Mouse (Mus musculus): Measurements from ENCODE around the gene Ccr8. TPM values are rescaled to one million over a fixed set of nuclear protein-coding genes. Genes with fewer than 3 reads are reported as not detected.
"Not testable (repeated sequence)": the region's sequence is repeated elsewhere in the genome, so short reads cannot be mapped to it uniquely, and the experiment has no call there.

Gene Ccr8
- total and polyA plus RNA-seq, 3 experiments, result not detected

- DNase-seq, result no peak
Measured at GRCm38 (mm10) chr9:120091086-120091485, 828 bp upstream of the Ccr8 start.

- no peak for DNase-seq
Measured at GRCm38 (mm10) chr9:120093701-120094100, 1.8 kb downstream of the Ccr8 start.

DNA sequence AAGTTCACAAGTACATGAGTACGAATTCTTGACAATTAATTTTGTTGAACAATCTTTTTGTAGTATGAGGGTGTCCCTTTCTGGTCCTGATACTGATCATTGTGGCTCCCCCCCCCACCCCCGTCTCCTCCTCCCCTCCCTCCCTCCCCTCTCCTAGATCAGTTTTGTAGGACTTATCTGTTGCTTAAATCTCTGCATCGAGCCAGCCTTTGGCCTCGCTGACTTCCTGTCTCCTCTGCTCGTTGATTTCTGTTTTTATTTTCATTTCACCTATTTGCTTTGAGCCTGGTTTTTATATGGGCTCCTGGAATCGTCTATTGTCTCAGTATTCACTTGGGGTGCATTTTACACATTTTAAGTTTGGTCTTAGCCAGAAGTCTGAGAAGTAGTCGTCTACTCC is 4.0 kb downstream of the Ccr8 start:
- DNase-seq, result no peak

DNA sequence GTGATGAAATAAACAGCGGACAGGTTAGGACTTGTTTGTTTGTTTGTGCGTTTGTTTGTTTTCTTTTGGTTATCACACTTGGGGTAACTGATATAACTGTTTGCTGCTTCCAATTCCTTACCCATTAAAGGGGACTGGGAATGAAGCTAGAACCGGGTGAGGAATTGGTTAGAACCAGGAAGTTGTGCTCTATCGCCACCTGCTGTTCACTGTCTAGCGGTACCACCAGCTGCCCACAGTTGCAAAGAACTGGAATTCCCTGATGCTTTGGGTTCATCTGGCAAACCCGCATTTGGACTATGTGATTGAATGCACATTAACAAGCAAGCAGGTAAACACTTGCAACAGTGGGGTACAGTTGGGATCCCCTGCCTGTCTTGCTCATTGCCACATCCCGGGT is 6.8 kb downstream of the Ccr8 start:
- DNase-seq, result peak; percentile 57

DNA sequence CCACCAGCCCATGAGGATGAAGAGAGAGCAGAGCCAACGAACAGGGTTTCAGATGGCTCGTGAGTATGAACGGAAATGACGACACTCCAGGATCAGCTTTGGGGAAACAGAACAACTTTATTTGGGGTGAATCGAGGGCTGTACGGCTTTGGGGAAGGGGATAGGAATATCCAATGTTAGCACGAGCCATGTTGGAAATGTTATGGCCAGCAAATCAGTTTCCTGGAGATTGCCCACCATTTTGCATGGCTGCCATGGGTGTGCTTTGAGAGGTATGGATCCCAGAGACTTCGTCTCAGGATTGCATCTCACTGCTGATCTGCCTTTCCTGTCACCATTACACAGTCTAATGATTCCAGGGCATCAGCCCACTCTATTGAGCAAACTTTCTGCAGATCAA is 7.4 kb downstream of the Ccr8 start:
- no peak for DNase-seq

DNA sequence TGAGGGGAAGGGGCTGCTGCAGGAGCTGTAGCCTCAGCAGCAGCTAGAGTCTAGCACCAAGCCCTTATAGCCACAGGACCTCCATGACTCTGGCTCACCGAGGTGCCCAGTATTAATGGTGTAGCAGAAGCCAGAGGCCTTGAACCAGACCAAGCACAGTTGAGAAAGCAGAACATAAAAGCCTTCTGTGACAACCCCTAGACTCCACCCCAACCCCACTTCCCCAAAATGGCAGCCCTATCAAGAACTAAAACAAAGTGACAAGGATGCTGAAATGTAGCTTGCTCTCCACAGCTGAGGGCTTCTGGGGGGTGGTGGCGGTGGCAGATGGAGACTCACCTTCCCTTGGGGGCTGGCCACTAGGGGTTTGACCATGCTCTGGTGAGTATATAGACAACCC is 9.3 kb downstream of the Ccr8 start:
- DNase-seq, result no peak

DNA sequence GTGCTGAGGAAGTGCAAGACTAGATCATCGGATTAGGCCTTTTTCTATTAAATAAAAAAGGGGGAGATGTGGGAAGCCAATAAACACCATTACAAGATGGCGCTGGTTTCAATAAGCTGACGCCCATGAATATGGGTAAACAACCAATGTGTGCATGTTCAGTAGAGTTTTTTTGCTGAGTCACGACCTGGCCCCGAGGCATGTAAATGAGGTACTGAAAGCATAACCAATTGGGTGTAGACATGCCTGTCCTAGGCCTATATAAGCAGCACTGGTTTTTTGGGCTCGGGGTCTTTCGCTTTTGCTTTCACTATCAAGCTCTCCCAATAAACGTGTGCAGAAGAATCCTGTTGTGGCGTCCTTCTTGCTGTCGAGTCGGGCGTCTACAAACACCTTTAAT is 17.0 kb downstream of the Ccr8 start:
- DNase-seq, result not testable (repeated sequence)

DNA sequence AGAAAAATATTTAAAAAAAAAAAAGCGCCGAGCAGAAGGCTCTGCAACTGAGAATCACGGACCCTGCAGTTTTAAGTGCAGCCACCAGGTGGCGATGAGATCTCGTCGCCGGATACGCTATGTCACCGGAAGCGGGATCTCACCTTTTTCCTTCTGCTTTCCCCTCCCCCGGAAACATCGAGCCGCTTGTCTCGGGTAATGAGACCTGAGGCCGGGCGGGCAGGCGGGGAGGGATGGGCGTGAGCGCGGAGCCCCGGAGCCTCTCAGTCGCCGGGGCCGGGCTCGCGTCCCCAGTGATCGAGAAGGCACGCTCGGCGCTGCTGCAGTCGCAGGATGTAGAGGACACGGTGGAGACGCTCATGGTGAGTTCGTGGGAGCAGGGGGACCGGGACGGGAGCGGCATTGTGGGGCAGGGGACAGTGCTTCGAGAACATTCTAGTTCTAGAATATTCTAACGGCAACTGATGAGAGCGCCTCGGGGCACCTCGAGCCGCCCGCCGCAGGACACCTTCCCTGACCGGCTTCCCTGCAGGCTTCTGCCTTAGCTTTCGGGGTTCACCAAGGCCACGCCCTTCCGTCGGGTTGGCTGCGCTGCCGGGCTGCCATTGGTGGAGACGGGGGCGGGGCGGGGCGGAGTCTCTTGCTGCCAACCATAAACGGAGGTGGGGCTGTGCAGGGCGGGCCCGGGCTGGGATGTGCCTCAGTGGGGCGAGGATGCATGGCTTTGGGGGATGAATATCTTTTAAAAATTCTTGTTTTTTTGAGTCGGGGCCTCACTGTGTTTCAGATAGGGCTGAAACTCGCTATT is 18.5 kb downstream of the Ccr8 start, which contains the start of gene Slc25a38:
Slc25a38 (plus strand) TSS at position 164 of the 808 bp plus-strand sequence.
- peak; percentile 97 for DNase-seq

DNA sequence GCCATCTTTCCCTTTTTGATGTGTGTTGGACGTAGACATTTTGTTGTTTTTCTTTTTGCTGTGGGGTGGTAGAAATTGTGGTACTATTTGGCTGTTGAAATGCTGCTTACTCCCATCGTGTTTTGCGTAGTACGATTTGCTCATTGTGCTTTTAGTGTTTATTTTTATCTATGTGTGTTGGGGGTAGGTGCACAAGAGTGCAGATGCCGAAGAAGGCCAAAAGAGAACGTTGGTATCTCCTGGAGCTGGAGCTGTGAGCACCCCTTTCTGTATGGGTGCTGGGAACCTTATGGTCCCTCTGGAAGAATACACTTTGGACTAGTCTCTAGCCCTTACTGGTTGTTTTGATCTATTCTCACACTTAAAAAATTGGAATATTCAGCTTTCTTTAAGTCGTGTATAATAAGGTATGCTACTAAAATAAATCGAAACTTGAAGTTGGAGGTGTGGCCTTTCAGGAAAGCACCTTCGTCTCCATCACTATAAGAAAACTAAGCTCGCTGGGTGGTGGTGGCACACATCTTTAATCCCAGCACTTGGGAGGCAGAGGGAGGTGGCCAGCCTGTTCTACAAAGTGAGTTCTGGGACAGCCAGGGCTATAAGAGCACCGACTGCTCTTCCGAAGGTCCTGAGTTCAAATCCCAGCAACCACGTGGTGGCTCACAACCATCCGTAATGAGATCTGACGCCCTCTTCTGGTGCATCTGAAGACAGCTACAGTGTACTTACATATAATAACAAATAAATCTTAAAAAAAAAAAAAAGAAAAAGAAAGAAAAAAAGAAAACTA is 19.4 kb downstream of the Ccr8 start:
- no peak for DNase-seq

- no peak for DNase-seq
Measured at GRCm38 (mm10) chr9:120112472-120112871, 20.6 kb downstream of the Ccr8 start.

GRCm38 (mm10) chr9:120113456-120113855 is 21.5 kb downstream of the Ccr8 start:
- no peak for DNase-seq

- DNase-seq, result no peak
Measured at GRCm38 (mm10) chr9:120114051-120114788, 22.3 kb downstream of the Ccr8 start.

DNA sequence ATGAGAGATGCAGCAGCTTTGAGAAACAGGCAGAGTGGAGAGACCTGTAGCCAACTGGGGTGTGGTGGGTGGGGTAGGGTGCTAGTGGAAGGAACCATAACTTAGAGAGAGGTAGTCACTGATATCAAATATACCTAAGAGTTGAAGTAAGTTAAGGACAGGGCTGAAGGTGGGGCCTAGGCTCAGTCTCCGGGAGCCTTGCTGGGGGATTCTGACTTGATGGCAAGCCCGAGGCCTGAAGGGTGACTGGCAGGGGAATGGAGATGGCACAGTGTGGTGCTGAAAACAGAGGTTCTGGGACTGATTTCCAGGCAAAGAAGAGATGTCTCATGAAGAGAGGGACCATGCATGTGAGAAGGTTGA is 22.9 kb downstream of the Ccr8 start:
- no peak for DNase-seq

DNA sequence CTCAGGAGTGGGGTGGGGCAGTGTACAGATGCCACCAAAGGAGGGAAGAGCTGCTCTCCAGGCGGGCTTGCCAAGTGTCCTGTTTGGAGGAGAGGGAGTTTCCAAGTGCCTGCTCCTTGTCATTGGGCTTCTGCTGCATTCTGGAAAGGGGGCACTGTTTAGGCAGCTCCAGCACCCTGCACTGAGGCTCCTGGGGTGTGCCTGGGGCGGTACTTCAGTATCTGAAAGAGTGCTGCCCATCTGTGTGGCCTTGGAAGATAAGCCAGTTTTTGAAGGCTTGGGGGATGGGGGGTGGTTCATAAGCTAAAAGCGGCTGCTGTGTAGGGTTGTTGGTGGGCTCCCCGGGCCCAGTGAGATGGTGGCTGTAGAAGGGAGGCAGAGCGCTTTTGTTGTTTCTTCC is 23.7 kb downstream of the Ccr8 start:
- no peak for DNase-seq

- no peak for DNase-seq
Measured at GRCm38 (mm10) chr9:120116184-120116624, 24.3 kb downstream of the Ccr8 start.

DNA sequence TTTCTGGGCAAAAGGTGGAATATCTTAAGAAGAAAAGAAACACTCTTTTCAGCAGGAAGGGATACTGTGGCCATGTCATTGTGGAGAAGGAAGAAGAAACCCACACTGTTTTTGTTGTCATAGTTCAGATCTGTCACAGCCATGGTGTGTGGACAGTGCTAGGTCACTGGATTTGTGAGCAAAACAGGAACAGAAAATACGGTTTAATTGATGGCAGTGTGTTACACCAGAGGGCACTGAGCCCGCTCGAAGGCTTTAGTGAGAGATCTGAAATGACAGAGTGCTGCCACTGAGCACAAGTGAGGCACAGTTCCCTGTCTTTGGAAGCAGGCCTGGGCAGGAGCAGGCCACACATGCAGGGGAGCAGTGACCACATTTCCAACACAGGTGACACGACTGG is 26.3 kb downstream of the Ccr8 start:
- no peak for DNase-seq

DNA sequence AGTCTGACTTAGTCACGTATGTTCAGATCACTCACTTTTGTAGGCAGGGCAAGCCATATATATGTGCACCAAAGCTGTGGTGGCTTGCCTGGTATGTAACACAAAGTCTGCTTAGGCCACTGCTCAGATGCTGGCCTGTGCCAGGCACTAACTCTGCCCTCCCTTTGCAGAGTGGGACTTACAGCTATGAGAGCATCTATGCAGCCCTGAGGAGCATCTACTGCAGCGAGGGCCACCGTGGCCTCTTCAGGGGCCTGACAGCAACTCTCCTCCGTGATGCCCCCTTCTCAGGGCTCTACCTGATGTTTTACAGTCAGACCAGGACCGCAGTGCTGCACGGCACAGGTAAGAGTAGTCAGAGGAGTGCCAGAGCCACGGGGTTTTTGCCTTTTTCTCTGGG is 28.6 kb downstream of the Ccr8 start:
- DNase-seq, result no peak

DNA sequence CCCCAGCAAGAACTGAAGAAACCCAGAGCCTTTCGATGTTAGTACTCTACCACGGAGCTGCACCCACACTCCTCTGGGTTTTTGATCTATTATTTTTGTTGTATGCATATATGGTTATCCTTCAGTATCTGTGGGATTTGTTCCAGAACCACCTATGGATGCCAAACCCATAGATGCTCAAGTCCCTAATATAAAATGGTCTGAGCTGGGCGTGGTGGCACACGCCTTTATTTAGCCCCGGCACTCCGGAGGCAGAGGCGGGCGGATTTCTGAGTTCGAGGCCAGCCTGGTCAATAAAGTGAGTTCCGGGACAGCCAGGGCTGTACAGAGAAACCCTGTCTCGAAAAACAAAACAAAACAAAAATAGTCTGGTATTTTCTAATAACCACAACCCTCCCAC is 35.0 kb downstream of the Ccr8 start:
- no peak for DNase-seq

DNA sequence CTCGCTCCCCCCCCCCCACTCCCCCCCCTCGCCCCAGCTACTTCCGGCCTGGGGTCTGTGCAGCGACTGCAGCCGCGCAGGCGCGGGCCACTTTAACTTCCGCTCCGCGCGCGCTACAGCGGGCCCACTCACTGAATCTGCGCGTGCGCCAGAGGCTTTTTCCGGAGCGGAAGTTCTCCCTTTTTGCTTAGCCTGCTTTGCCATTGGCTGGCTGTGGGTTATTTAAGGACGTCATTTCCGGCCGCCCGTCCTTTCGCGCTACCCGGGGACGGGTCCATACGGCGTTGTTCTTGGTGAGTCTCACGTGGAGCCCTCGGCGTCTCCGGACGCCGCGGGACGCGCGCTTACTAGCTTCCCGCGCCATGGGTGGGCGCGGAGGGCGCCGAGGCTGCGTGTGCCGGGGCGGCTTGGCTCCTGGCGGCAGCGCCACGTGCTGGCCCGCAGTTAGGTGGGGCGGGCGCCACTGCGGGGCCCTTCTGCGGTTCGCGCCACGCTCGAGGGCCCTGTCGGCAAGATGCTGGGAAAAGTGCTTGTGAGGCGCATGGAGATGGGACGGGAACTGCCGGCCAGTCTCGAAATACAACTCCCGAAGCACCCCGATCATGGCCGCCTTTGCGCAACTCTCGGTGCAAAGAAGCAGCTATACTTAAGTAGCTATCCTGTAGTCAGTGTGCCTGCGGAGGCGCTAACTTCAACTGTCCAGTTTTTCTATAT is 35.8 kb downstream of the Ccr8 start, which contains the start of gene Rpsa:
Rpsa (plus strand) TSS at position 152 of the 714 bp plus-strand sequence.
- peak; percentile 98 for DNase-seq

DNA sequence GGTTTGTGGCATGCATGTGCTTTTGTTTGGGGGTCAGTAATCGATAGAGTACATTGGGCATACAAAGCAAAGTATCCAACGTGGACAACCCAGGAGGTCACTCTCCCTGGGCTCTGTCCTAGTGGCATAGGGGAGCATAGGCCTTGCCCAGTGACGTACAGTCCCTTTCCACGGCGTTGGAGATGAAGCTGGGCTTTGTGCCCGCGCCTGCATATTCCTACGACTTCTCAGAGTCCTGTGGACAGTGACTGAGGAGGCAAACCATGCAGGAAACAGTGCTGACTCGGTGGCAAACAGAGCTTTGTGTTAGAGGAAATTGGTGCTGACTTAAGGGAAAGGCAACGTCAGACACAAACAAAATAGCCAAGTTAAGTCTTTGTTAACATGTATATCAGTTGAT is 37.4 kb downstream of the Ccr8 start:
- DNase-seq, result no peak

DNA sequence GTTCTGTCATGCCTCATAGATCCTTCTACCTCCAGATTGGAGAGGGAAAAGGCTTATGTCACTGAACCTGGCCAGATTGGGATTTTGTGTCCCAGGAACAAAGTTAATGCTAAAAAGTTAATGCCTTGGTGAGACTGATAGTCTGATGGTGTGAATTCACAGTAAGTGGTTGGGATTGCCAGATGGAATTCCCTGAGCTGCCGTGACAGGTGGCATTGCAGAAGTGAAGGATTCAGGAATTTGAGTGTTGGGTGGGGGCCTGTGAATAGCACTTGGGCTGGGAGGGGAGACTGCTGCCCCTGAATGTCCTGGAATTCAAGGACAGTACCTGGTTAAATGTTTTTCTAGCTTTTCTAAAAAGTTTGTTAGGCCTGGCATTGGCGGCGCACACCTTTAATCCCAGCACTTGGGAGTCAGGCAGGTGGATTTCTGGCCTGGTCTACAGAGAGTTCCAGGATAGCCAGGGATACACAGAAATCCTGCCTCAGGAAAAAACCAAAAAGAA is 39.9 kb downstream of the Ccr8 start:
- no peak for DNase-seq
